In the genomic region with DNA sequence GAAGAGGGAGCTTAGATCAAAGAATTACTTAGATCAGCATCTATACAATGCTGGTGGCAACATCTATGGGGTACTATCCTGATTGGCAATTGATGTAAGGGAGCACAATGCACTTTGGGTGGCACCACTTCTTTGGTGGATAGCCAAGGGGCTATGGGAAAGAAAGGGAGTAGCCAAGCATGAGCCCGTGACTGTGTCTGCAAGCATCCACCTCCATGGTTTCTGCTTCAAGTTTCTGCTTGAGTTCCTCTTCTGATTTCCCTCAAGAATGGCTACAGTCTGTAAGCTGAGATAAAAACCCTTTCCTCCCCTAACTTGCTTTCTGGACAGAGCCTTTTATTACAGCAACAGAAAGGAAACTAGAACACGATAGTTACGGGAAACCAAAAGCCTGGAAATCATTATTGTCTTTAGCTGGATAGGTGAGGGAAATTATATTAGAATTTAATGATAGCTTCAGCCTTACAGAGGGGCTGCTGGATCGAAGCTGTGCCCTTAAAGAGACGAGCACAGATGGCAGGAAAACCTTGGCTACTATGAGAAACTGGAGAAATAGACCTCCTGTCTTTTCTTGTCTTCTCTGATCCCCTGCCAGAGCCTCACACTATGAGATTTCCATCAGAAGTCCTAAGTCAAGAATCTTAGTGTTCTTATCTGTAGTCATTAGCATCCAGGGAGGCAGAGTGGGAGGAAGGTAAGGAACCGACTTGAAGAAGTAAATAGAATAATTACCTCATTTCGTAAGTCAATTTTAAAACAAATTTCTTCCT, we compare ENCODE assay signal across 17 mouse cellular contexts.
A peak's percentile ranks its signal among the peaks of the same experiment; 100 is the strongest.
DNase-seq lines count a peak whose midpoint lies in the region; ATAC-seq and TF ChIP-seq lines count a peak whose summit lies in the region.
"Had no signal": no experiment of that assay in that cellular context is flagged by ENCODE, and none has a peak within 500 bp of the region (broad histone marks: within the 10 kb centered on the region; RNA-seq: fewer than 3 reads in every experiment).

No protein-coding gene starts in this region.

- no peak for DNase-seq in kidney, postnatal 36 days
- peak; percentile 27 for DNase-seq in left cerebral cortex, postnatal 4 days
- DNase-seq in left cerebral cortex, adult 18-20 months (ENCODE audit: low spot score in 2 of 2), result no peak
- peak; percentile 49 for DNase-seq in brain, embryonic 14.5 days (ENCODE audit: low read depth)
- DNase-seq: adrenal gland, adult 2 months; adrenal gland, postnatal 25 days; cerebellum, adult 8-10 months; forebrain, postnatal 0 days; gastrocnemius, postnatal 14 days had no signal

- H3K4me1 ChIP-seq in forebrain, embryonic 13.5 days, result no peaks in the 10 kb centered on the region
- H3K4me1 ChIP-seq in forebrain, embryonic 16.5 days (replicated peaks; ENCODE audit: control insufficient read depth, insufficient read depth, low read length), result peaks cover 7% of the 10 kb centered on the region; the same call in 1 of the 2 replicates
- no peaks in the 10 kb centered on the region for H3K4me1 ChIP-seq in kidney, embryonic 15.5 days
- H3K4me1 ChIP-seq: embryonic facial prominence, embryonic 10.5 days; heart, embryonic 12.5 days; hindbrain, embryonic 15.5 days had no signal

- 39% methylated on average over 7 of the region's 7 CpGs for WGBS in forebrain, embryonic 13.5 days
- WGBS in forebrain, embryonic 16.5 days, result 34% methylated on average over 7 of the region's 7 CpGs
- 44% methylated on average over 7 of the region's 7 CpGs for WGBS in kidney, embryonic 15.5 days

- H3K4me3 ChIP-seq in forebrain, embryonic 13.5 days, result no peak overlapping the region
- H3K4me3 ChIP-seq in forebrain, embryonic 16.5 days (replicated peaks; ENCODE audit: low read length), result no peak overlapping the region
- no peak overlapping the region for H3K4me3 ChIP-seq in kidney, embryonic 15.5 days (replicated peaks)
- H3K4me3 ChIP-seq: embryonic facial prominence, embryonic 10.5 days; heart, embryonic 12.5 days; hindbrain, embryonic 15.5 days had no signal

- TF ChIP-seq POLR2A in brain, embryonic 14.5 days (IDR thresholded peaks at IDR 0.05; ENCODE audit: borderline replicate concordance, extremely low read depth, insufficient read depth, insufficient read length, poor library complexity, severe bottlenecking), result no peak

- H3K4me2 ChIP-seq in forebrain, embryonic 13.5 days, result no peak overlapping the region
- H3K4me2 ChIP-seq in forebrain, embryonic 16.5 days (ENCODE audit: low read length), result no peak overlapping the region
- no peak overlapping the region for H3K4me2 ChIP-seq in kidney, embryonic 15.5 days
- H3K4me2 ChIP-seq: heart, embryonic 12.5 days; hindbrain, embryonic 15.5 days had no signal

- no peaks in the 10 kb centered on the region for H3K36me3 ChIP-seq in forebrain, embryonic 13.5 days (ENCODE audit: poor library complexity, severe bottlenecking)
- no peaks in the 10 kb centered on the region for H3K36me3 ChIP-seq in forebrain, embryonic 16.5 days (ENCODE audit: control insufficient read depth, insufficient read depth)
- no peaks in the 10 kb centered on the region for H3K36me3 ChIP-seq in kidney, embryonic 15.5 days
- H3K36me3 ChIP-seq: embryonic facial prominence, embryonic 10.5 days; heart, embryonic 12.5 days; hindbrain, embryonic 15.5 days had no signal

- H3K9me3 ChIP-seq in forebrain, embryonic 13.5 days (replicated peaks), result no peaks in the 10 kb centered on the region
- H3K9me3 ChIP-seq in forebrain, embryonic 16.5 days (ENCODE audit: control insufficient read depth, low read length), result no peaks in the 10 kb centered on the region
- no peaks in the 10 kb centered on the region for H3K9me3 ChIP-seq in kidney, embryonic 15.5 days (replicated peaks)
- H3K9me3 ChIP-seq: embryonic facial prominence, embryonic 10.5 days; heart, embryonic 12.5 days; hindbrain, embryonic 15.5 days had no signal

- no peak for TF ChIP-seq CTCF in brain, embryonic 14.5 days (IDR thresholded peaks at IDR 0.05; ENCODE audit: borderline replicate concordance, extremely low read depth, insufficient read depth, insufficient read length)

- peak; percentile 41; the same call in 1 of the 2 replicates for ATAC-seq in forebrain, embryonic 13.5 days
- no peak for ATAC-seq in forebrain, embryonic 16.5 days
- peak; percentile 92 for ATAC-seq in kidney, embryonic 15.5 days (replicated peaks; ENCODE audit: low FRiP score)
- ATAC-seq: forebrain, postnatal 0 days; inflammation-experienced regulatory T-cells, adult 6 months had no signal

- H3K27me3 ChIP-seq in forebrain, embryonic 13.5 days, result no peaks in the 10 kb centered on the region
- H3K27me3 ChIP-seq in forebrain, embryonic 16.5 days (replicated peaks; ENCODE audit: control insufficient read depth, insufficient read depth, low read length), result no peaks in the 10 kb centered on the region
- H3K27me3 ChIP-seq in kidney, embryonic 15.5 days, result no peaks in the 10 kb centered on the region
- H3K27me3 ChIP-seq: CH12.LX; heart, embryonic 12.5 days; hindbrain, embryonic 15.5 days had no signal

- intact Hi-C loops in left cerebral cortex, postnatal 4 days (cut with DNase I), result no loop called here

- H3K27ac ChIP-seq in forebrain, embryonic 13.5 days, result no peak overlapping the region
- H3K27ac ChIP-seq in forebrain, embryonic 16.5 days (ENCODE audit: low read length), result no peak overlapping the region
- peak overlapping the region; percentile 49 for H3K27ac ChIP-seq in kidney, embryonic 15.5 days
- H3K27ac ChIP-seq: embryonic facial prominence, embryonic 10.5 days; hindbrain, embryonic 15.5 days had no signal

- H3K9ac ChIP-seq in forebrain, embryonic 13.5 days, result no peak overlapping the region
- no peak overlapping the region for H3K9ac ChIP-seq in forebrain, embryonic 16.5 days (replicated peaks; ENCODE audit: low read depth, low read length)
- no peak overlapping the region for H3K9ac ChIP-seq in kidney, embryonic 15.5 days
- H3K9ac ChIP-seq: forebrain, postnatal 0 days; heart, embryonic 12.5 days; hindbrain, embryonic 15.5 days had no signal

Comparison
In these comparisons a context has a peak if more than half of its experiments do, and no peak if none do; other contexts are left out.
1. DNase-seq: peak in left cerebral cortex, postnatal 4 days (single experiment) and brain, embryonic 14.5 days (single experiment); none in kidney, postnatal 36 days (0 of 2) and left cerebral cortex, adult 18-20 months (0 of 2).